Mouse (Mus musculus) induced T-regulatory cell, adult 2 months (primary cell): ENCODE data around the gene Pkp1.

Experiments
- DNase-seq: peaks from one replicate; pipeline ENCODE4 v3.0.0-alpha.2; 2012; ENCODE audit warnings: low read depth

Gene Pkp1

DNA sequence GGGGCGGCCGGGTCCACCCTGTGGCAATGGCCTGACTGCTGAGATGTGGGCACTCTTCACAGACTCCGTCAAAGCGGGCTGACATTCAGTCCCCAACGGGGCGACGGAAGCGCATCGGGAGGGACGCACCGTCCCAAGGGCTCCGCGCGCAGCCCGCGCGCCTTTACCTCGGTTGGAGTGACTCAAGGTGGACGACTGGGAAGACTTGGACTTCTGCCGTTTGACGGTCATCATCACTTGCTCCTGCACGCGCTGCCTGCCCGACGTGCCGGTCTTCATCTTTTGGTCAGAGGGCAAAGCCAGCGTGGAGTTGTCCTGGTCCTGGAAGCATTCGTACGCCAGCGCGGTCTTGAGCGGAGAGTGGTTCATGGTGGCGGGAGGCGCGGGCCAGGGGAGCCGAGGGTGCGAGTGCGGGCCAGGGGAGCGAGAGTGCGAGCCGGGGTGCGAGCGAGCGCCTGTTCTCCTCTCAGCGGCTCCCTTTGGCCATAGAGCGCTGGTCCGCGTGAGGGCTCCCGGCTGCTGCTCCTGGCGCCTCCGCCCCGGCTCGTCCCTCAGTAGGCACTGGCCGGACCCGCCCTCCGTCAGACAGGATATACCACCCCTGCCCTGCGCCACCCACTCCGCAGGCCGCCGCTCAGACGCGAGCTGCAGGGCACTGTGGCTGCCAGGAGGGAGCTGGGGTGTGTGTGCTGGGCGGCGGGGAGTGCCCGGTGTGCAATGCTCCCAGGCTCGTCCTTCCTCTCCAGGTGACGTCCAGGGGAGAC is at the start of gene Pkp1:
TSS of gene Pkp1 (minus strand) at position 564 of the 764 bp plus-strand sequence.
- DNase-seq = no peak

DNA sequence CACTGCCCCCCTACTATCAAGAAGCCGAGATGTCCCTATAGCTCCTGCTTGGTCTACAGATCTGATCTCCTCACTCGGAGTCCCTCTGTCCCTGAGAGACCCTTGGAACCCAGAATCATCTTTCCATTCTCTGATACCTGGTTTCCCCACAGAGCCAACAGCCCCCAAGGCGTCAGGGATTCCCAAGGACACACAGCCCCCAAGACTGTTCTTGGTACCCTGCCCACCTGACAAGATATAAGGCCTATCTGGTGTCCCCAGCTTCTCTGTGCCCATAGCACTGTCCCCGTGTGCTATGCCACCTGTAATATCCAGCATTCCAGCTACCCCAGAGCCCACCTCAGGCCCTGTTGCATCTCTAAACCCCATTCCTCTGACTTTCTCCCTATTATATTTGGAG is 48.7 kb upstream of the Pkp1 start:
- DNase-seq = no peak

DNA sequence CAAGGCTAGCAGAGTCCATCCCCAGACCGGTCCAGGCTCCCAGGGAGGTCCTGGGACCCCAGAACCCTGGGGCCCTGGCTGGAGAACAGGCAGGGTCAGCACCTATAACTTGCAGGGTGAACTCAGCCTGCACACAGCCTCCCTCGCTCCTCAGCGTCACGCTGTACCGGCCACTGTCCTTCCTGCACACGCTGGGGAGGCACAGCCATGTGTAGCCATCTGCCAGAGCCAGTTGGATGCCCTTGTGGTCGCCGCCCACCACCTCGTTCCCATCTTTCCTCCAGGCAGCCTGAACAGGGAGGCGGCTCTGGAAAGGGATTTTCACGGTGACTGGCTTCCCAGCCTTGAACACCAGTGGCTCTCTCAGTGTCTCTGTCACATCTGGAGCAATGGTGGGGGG is 45.6 kb upstream of the Pkp1 start:
- DNase-seq = no peak

DNA sequence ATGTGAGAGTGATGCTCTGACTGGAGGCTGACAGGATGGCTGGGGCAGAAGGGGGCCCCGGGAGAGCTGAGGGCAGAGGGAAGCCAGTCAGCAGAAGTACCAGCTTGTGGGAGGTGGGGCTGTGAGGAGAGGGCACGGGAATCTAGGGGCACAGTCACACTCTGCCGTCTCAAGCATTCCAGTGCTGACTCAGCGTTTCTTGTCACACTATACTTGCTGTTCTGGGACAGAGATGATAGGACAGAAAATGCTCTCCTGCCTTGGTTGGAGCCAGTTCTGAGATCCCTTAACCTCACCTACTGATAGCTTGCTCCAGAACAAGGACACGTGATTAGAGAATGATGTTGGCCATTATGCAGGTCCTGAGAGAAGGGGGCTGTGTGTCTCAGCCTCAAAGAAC is 44.2 kb upstream of the Pkp1 start:
- DNase-seq = no peak

DNA sequence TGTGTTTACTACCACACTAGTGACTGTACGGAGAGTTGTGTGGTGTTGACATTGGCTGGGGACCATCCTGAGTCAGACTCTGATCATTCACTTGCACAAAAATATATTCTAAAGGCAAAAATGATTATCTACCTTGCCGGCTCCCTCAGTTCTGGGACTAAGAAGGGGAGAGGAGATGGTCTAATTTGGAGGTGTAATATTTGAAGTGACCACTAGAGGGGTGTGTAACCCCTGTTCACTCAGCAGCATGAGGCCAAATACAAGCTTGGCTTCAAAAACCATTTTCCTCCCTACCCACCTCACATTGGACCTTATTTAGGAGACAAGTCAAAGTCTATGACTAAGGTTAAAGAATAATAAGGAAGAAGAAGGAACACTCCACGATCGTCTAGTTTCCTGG is 39.5 kb upstream of the Pkp1 start:
- DNase-seq = peak; percentile 61

DNA sequence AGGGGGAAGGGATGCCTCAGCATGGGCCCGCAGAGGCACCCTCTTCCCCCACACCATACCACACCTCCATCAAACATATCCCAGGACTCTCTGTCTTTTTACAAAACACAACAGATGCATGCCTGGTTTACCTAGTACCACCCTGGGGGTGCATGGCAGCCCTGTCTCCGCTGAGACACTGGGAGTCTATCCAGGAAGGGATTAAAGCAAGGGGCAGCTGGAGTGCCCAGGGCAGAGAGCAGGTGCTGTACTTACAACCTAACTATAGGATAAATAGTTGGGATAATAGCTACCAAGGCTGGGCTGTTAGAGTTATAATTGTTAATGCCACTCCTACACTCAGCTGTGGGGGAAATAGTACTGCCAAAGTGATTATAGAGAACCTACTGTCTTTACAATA is 29.9 kb upstream of the Pkp1 start:
- no peak for DNase-seq

DNA sequence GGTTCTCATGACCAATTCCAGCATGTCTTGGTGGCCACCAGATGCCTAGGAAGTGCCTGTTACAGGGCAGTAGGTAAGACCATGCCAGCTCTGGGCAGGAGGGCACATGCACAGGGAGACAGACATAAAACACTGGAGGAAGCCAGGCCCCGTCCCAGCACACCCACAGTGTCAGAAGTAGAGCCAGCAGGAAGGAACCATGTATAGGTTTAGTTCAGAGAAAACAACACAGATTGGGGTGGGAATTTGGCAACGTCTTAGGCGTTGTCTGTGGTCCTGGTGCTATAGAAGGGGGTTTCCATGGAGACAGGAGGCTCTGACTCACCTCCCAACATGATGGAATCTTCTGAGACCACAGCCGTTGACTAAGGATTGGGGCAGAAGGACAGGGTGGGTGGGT is 27.2 kb upstream of the Pkp1 start:
- DNase-seq = no peak

DNA sequence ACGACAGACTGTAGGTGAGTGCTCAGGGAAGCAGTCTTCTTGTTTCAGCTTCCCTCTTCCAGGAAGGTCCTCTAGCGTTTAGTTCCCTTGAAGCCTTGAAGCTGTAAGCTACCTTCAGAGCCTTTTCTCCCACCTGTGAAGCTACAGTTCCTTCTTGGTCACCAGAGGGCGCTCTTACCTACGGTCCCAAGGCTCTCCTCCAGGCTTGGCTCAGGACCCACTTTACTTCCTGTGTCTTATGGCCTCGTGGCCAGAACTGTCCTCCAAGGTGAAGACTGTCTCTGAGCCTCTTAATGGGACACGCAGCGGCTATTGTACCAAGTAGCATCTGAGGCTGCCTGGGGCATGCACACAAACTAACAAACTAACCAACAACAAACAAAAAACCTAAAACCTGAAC is 26.7 kb upstream of the Pkp1 start:
- DNase-seq = peak; percentile 71

DNA sequence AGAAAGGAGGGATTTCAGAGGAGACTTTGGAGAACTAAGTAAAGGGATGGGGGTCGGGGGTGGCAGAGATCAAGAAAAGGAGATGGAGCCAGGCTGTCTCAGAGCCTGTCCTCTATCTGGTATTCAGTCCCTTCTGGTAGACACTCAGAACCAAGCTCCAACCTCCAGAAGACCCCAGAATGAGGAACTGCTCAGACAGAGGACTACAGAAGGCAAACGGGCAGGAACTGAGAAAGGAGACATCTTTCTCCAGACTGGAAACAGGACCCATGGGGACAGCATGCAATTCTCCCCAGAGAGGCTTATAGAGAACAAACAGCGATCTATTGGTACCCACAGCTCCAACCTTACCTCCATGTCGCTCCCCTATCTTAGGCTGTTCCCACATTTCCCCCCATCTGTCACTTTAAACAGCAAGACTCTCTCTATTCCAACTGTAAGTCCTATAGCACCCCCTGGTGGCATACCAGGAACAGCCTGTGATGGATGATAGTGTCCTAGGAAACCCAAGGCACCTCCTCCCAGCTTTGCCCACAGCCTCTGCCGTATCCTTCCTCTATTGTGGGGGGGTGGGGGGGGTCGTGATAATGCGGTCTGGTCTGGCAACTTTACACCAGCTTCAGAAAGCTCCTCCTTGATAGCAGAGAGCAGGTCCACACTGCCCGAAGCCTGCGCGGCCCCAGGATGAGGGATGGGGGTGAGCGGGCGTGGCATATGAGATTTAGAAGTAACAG is 25.7 kb upstream of the Pkp1 start:
- peak; percentile 70 for DNase-seq

DNA sequence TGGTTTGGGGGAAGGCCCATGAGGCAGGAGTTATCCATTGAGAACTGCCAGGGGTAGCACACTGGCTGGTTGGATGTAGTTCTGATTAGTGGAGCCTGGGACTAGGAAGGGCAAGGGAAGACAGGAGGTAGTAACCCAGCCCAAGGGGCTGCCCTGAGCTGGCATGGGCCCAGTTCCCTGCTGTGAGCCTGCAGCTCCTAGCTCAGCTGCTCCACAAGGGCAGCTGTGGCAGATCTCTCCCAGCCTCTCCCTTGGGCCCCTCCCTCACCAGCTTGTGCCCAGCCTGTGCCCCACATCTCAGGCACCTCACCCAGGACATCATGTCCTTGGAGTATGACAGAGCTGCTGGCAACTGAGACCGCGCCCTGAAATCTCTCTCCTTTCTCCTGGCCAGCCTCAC is 24.7 kb upstream of the Pkp1 start:
- DNase-seq = no peak

DNA sequence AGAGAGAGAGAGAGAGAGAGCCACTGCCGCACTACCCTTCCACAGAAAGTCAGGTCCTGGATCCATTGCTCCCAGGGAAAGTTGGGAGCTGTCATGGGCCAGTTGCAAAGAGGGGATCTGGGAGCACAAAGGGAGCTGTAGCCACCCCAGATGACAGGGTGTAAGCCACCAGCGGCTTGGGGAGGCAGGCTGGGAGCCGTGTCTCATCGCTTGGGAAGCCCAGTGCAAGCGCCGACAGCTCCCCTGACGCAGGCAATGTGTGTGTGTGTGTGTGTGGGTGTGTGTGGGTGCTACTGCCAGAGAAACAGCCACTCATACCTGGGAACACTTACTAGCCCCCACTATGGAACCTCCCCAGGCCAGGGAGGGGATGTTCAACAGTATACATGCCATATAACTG is 23.1 kb upstream of the Pkp1 start:
- DNase-seq = no peak

DNA sequence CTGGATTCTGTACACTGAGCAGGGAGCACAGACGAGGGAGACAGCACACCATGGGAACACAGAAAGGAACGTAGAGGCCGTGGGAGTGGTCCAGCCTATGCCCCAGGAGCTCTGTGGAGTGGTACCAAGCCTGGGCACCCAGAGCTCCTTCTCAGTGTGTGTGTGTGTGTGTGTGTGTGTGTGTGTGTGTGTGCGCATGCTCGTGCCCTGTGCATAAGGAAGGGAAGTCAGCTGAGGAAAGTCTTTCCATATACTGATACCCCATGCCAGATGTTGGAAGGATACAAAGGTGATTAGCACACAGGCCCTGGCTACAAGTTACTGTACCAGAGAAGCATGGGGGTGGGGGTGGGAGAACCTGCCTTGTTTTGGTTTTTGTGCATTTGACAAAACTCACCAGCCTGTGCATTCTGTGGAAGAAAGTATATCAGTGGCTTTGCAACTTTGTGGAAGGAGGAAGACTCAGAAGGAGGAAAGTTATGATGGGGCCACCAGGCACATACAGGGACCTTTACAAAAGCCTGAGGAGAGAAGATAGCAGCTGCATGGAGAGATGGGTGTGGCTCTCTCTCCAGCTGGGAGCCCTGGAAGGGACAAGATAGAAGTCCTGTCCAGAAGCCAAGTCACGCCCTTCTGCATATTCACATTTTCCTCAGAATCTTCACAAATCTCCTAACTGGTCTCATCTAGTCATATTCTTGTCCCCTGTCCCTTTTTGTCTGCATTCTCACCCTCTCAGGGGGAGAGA is 22.4 kb upstream of the Pkp1 start:
- no peak for DNase-seq

DNA sequence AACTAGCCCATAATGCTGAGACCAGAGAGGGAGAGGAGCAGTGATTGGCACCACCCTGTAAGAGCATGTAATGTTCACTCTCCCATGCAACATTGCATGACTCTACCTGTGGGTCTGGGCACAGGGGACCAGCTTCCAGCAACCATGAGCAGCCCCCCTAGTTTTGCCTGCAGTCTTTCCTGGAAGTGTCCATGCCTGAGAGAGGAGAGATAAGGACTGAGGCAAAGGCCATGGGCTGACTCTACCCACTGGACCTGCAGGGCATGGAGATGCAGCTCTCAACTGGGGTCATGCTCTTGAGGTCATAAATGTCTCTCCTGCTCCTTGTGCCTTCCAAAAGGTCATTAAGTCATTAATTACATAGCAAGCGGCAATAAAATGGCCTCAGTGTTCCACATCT is 17.1 kb upstream of the Pkp1 start:
- DNase-seq = no peak

DNA sequence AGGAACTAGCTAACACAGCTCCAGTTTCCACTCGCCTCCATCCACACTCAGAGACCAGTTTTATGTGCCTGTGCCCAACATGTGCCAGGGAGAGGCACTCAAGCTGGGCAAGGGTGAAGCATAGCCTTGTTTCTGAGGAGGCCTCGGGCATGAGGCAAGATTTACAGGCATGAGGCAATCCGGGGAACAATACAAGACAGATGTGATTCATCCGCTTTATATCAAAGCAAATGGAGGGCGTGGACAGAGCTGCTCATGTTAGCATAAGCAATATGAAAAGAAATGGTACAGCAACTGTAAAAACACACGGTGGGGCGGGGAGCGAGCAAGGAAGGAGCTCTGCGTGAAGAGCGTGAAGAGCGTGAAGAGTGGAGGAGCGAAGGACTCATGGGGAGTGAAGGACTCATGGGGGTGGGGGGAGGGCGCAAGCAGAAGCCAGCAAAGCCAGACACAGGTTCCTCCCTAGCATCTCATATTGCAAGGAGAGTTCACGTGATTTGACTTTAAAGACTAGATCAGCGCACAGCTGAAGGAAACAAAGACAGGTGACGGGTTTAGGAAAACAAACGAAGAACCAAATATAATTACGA is 14.8 kb upstream of the Pkp1 start:
- no peak for DNase-seq

DNA sequence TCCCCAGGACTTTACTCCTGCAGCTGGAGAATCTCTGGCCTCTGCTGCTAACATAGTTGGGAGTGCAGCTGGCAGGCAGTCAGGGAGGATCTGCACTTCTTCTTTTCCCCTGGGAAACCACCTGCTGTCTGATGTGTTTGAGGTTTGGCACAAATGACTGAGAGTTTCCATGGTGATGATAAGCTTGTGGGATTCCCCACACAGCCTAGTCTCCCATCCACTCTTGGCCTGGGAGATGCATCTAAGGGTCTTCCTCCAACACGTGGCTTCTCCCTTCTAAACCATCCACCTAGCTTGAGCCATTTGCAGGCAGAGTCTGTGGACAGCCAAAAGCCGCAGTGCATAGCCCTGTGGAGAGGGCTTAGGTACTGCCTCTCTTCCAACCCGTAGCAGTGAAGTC is 10.9 kb upstream of the Pkp1 start:
- DNase-seq = peak; percentile 6

DNA sequence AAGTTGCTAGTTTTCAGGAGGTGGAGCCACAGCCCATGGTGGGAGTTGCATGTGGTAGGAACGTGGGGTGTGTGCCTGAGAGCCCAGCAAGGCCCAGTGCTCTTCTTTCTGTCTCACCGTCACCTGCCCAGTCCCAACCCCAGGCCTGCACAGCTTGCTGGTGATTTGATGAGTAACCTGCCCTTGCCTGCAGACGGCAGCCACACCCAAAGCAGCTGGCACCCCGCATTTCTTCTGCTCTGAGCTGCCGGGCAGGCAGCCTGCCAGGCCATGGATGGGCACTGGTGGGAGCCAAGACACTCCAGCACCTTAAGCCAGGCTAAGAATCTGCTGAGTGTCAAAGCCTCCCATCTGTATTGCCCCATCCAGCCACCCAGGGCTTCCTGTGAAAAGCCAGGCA is 6.8 kb upstream of the Pkp1 start:
- DNase-seq = no peak

DNA sequence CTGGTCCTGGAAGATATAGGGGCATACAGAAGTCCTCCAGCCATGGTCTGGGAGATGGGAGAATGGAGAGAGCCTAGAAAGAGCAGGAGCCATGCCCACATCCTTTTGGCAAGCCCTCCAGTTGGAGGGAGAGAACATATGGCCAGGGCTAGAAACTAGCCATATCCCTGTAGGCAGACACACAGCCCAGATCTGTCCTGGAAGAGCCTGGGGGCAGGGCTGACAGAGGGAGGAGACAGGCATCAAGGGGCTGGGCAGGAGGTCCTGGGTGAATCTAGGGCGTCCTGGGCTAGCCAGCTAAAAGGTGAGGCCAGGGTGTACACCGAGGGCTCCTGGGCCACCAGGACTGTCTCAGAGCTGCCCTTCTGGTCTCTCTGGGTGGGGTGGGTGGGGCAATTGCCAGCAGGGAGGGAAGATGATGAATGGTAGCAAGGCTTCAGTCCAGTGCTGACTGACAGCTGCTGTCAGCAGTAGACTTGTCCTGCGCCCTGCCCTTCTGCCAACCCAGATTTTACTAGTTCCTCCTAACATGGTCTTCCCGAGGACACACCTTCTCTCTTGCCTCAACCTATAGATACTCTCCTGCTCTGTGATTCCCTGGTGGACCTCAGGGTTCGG is 5.5 kb upstream of the Pkp1 start:
- DNase-seq = no peak

DNA sequence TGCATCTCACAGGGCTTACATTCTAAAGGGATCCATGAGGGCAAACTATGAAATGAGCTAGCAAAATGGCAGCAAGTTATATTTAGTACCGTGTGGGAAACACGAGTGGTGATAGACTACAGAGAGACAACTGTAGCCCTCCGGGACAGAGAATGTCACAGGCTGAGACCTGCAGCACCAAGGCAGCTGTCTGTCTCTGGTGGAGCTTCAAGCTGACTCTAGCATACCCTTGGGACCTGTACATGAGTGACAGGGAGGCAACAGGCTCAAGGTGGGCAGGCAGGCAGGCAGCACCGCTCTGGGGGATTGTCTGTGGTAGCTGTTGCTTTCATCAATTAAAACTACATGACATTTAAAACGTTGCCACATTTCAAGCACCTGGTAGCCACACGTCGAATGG is 4.2 kb upstream of the Pkp1 start:
- DNase-seq = no peak

DNA sequence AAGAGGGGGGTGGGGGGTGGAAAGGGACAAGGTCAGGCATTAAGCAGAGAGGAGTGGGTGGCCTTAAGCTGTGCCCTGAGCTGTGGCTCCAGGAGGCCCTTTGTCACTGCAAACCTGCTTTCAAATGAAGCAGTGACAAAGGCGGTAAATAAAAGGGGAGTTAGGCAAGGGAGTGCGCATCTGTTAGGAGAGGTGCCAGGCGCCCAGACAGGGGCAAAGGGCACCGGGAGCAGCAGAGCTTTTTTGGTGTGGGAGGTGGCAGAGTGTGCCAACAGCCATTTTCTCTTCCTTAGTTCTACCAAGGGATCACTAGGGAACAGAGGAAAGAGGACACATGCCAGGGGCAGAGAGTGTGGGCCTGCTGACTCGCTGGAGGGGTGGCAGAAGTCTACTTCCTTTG is 1.8 kb downstream of the Pkp1 start:
- no peak for DNase-seq

DNA sequence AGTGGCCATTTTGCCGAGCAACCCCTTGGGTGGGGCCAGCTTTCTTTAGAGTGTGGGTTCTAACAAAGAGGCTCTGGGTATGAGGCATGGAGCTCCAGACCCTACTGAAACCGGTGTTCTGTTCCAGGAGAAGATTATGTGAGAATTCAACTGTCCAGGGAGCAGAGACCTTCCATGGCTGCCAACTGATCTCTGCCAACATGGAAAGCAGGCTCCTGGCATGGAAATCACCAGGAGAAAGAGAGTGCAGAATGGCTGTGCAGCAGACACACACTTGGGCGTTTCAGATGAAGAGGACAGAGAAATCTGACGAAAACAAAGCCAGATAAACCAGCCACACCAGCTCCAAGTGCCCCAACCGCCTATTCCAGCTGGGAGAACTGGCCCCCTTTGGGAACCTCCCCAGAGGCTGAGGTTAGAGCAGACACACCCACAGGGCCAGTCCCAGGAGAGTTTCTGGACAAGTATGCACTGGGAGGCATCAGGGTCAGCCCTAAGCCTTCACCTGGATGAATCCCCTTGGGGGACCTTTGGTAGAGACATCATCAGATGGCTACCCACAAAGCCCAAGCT is 2.4 kb downstream of the Pkp1 start:
- no peak for DNase-seq

DNA sequence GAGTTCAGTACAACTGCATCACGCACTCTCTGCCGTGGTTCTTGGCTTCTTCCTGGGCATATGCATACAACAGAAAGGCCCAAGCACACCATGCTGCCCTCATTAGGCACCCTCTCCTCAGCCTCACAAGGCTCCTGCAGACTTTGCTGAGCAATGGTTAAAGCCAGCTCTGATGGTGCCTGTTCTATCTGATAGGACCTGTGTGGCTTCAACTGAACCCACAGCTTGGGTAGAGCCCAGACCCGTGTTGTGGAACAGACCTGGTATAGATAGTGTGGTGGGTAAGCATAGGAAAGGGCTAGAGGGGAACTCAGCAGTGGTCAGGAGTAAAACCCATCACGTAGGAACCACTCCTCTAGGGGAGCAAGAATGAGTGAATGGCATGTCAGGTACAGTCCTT is 5.3 kb downstream of the Pkp1 start:
- DNase-seq = no peak

DNA sequence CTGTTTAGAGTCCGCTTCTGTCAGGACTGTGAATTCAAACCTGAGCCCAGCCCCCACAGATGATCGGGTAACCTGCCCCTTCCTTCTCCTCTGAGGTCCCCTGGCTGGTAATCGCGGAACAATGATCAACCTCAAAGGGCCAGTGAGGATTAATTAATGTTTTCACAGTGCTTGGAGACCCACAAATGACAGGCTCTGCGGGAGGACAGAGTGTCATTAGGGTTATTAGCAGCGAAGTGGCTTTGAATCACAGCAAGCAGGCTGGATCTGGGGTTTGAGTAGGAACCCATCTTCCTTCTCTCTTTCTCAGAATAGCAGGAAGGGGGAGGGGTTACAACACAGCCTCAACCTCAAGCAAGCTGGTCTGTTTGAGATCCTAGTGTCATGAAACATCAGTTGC is 9.6 kb downstream of the Pkp1 start:
- no peak for DNase-seq
